Mouse (Mus musculus): Measurements from ENCODE around the gene Mup4.
A peak's percentile ranks its signal among the peaks of the same experiment; 100 is the strongest.

DNA sequence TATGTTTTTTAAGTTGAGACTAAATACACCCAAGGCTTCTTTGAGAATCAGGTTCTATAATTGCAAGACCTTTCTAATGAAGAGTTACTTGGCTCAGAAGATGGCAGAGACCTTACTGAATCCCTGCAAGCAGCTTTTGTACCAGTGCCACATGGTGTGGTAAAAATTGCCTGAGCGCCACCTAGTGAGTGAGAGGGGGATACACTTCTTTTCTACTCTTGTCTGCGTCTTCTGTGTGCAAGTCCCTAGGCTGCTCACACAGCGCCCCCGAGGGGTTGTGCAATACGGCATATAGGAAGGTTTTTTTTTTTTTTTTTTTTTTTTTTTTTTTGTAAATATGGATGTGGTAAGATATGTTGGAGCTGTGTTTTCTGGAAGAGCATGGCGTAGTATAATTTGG lies 32.2 kb downstream of the Mup4 start:
- no peak for TF ChIP-seq POLR2A (IDR thresholded peaks at IDR 0.05; ENCODE audit: borderline replicate concordance, control insufficient read depth, low read depth, low read length)
- TF ChIP-seq CTCF (IDR thresholded peaks at IDR 0.05; ENCODE audit: control insufficient read depth, insufficient read depth, low read length): peak; percentile 73
